Mouse (Mus musculus): ENCODE results near the gene Nars2. TPM values are rescaled to one million over a fixed set of nuclear protein-coding genes. Genes with fewer than 3 reads are reported as not detected.

Nars2 gene
- total RNA-seq, 2 experiments from 2014 or later: 10.7 to 11.9 TPM

GRCm38 (mm10) chr7:97072061-97072460 lies 120.8 kb downstream of the Nars2 start:
- no peak for DNase-seq

- no peak for DNase-seq
Observed at GRCm38 (mm10) chr7:97074974-97075373, 123.7 kb downstream of the Nars2 start.

- DNase-seq: no peak
Observed at GRCm38 (mm10) chr7:97076977-97077376, 125.7 kb downstream of the Nars2 start.

GRCm38 (mm10) chr7:97078685-97079084 lies 127.4 kb downstream of the Nars2 start:
- DNase-seq: peak; percentile 7

GRCm38 (mm10) chr7:97079145-97079544 lies 127.8 kb downstream of the Nars2 start:
- peak; percentile 9 for DNase-seq

- DNase-seq: no peak
Observed at GRCm38 (mm10) chr7:97079651-97080365, 128.5 kb downstream of the Nars2 start.

GRCm38 (mm10) chr7:97080621-97081241 lies 129.4 kb downstream of the Nars2 start:
- DNase-seq: no peak

GRCm38 (mm10) chr7:97081242-97081958 lies 130.1 kb downstream of the Nars2 start, which contains the start of gene Gab2:
TSS of gene Gab2 (plus strand) at chr7:97081586.
- DNase-seq: peak; percentile 73

- no peak for DNase-seq
Observed at GRCm38 (mm10) chr7:97081959-97082218, 130.6 kb downstream of the Nars2 start.

GRCm38 (mm10) chr7:97082219-97083101 lies 131.2 kb downstream of the Nars2 start:
- DNase-seq: peak; percentile 58

GRCm38 (mm10) chr7:97083579-97083978 lies 132.3 kb downstream of the Nars2 start:
- DNase-seq: no peak

GRCm38 (mm10) chr7:97084181-97084580 lies 132.9 kb downstream of the Nars2 start:
- DNase-seq: no peak

GRCm38 (mm10) chr7:97085291-97085690 lies 134.0 kb downstream of the Nars2 start:
- no peak for DNase-seq

GRCm38 (mm10) chr7:97094241-97094640 lies 142.9 kb downstream of the Nars2 start:
- DNase-seq: no peak

- no peak for DNase-seq
Observed at GRCm38 (mm10) chr7:97108119-97108518, 156.8 kb downstream of the Nars2 start.

Other genes with a start within 250 kb of the Nars2 start
- gene Gab2, start 130.1 kb downstream of the Nars2 start, total RNA-seq (2021): 10 to 100 TPM; 13.1 to 13.7 TPM

Measured in gastrocnemius, postnatal 10 days (tissue).